Mouse (Mus musculus) liver, embryonic 14.5 days (tissue): ENCODE measurements at regions not wholly inside any gene's neighbourhood (a gene's known extent, or its start where the extent isn't known, plus 50 kb on each side); places are given as distances from the start of the nearest gene placed in this dataset.

ENCODE experiments used
- CTCF ChIP-seq: IDR thresholded peaks from 2 replicates; pipeline ENCODE4 v1.5.1; 2016; ENCODE audit warnings: antibody characterized with exemption, low read depth, control low read depth
- EP300 ChIP-seq: IDR thresholded peaks from 2 replicates; pipeline ENCODE4 v1.6.1; 2016; ENCODE audit warnings: antibody characterized with exemption, low read depth

- TF ChIP-seq CTCF: no peak
- no peak for TF ChIP-seq EP300
Observed at GRCm38 (mm10) chr8:128238948-128239347, 119.5 kb upstream of the Nrp1 start.
